Mouse (Mus musculus) activated CD4-positive, CD25-positive, alpha-beta regulatory T cell, adult 4 months (primary cell): ENCODE data around the gene Ptger4. TPM values are rescaled to one million over a fixed set of nuclear protein-coding genes. Genes with fewer than 3 reads are reported as not detected.

Experiments used
- ATAC-seq: one replicate; pipeline ENCODE4 v1.8.0; 2017
- polyA plus RNA-seq, 2 experiments: library from polyadenylated mRNA; unstranded; fragments of 100-300 nt; shearing (Covaris generic); gene quantifications; one replicate each; pipeline ENCODE4 v1.2.1; 2017

Gene Ptger4
- polyA plus RNA-seq, 2 experiments from 2014 or later = 33.9 to 36.7 TPM

GRCm38 (mm10) chr15:5157386-5157785, 86.6 kb downstream of the Ptger4 start:
- no peak for ATAC-seq

Other genes starting within 250 kb of the Ptger4 start
- gene C7, start 180.4 kb downstream of the Ptger4 start, polyA plus RNA-seq = not detected
- gene Card6, start 135.6 kb downstream of the Ptger4 start, polyA plus RNA-seq = 10 to 100 TPM; 31.6 to 35.4 TPM
- 1,000 to 10,000 TPM; 2,142 to 2,785 TPM for gene Rpl37, start 127.5 kb downstream of the Ptger4 start, polyA plus RNA-seq
- 10 to 100 TPM; 22.4 to 23.6 TPM for gene Prkaa1, start 100.3 kb downstream of the Ptger4 start, polyA plus RNA-seq
- 10 to 100 TPM; 59.4 to 68.8 TPM for gene Ttc33, start 58.7 kb downstream of the Ptger4 start, polyA plus RNA-seq